Mouse (Mus musculus) cortical plate, adult 2 months (tissue): ENCODE measurements at regions not wholly inside any gene's neighbourhood (a gene's known extent, or its start where the extent isn't known, plus 50 kb on each side); places are given as distances from the start of the nearest gene placed in this dataset.

Source experiments
- H3K27ac ChIP-seq: fragments of 200-500 bp; 2 replicates; pipeline ENCODE4 v1.5.1; 2012; ENCODE audit warnings: low read length, control low read depth, inconsistent platforms; ENCODE audit not compliant: insufficient read depth
- H3K4me1 ChIP-seq: fragments of 200-500 bp; 2 replicates; pipeline ENCODE4 v1.6.1; 2011; ENCODE audit warnings: low read length; ENCODE audit not compliant: control insufficient read depth, insufficient read depth
- H3K4me3 ChIP-seq: fragments of 200-500 bp; 2 replicates; pipeline ENCODE4 v1.5.1; 2011; ENCODE audit warnings: mild to moderate bottlenecking, low read length, control low read depth; ENCODE audit not compliant: insufficient read depth
- CTCF ChIP-seq: fragments of 200-500 bp; IDR thresholded peaks from 2 replicates; pipeline ENCODE4 v1.5.1; 2011; ENCODE audit warnings: mild to moderate bottlenecking, control low read depth, low read length; ENCODE audit not compliant: insufficient read depth; ENCODE audit errors: extremely low read depth
- POLR2A ChIP-seq: fragments of 200-500 bp; IDR thresholded peaks from 2 replicates; pipeline ENCODE4 v1.6.1; 2011; ENCODE audit warnings: mild to moderate bottlenecking, low read length, control low read depth; ENCODE audit not compliant: insufficient read depth; ENCODE audit errors: extremely low read depth

DNA sequence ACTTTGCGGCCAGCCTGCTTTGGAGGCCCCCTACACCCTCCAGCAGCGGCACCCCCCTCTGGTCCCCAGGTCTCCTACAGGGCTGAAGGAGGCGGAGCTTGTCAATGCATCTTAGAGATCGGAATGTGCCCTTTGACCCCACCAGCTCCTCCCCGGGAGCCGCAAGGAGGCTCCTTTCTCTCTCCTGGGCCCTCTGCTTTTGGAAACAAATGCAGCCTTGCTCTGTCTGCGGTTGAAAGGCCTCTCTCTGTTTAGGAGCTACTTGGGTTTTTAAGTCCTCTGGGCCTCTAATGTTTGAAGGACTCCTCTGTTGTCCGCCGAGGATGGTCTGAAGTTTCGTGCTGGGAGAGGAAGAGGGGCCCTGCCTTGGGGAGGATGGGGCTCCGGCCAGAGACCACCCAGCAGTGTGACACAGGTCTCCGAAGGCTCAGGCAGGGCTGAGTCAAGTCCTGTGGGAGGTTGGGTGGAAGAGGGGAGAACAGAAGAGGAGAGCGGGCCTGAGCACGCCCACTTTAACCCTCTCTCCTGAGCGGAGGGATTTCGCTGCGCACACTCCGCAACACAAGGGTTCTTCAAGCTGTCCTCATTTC, 102.1 kb upstream of the Gm26897 start:
- TF ChIP-seq POLR2A, result no peak
- TF ChIP-seq CTCF, result no peak
- no peaks in the 10 kb centered on the region for H3K4me1 ChIP-seq
- no peak overlapping the region for H3K4me3 ChIP-seq
- no peak overlapping the region for H3K27ac ChIP-seq

GRCm38 (mm10) chr5:111635092-111635491, 98.6 kb upstream of the Gm26897 start:
- H3K27ac ChIP-seq, result no peak overlapping the region
- no peak overlapping the region for H3K4me3 ChIP-seq
- TF ChIP-seq CTCF (no peak), POLR2A (no peak)
- peaks cover 1% of the 10 kb centered on the region; the same call in 1 of the 2 replicates for H3K4me1 ChIP-seq

DNA sequence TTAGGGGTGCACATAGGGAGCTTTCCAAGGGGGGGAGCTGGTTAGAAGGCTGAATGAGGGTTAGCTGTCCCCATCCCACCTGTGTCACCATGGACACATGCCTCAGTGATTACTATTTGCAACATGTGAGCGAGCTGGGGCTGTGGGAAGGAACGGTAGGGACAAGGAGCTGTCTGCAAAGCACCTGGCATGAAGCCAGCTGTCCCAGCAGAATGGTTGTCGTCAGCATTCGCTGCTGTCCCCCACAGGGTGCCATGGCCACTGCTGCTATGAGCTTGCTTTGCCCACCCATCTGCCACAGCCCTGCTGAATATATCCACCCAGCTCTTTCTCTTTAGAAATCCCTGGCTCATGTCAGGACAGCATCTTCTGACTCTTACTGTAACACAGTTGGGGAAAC, 96.8 kb upstream of the Gm26897 start:
- TF ChIP-seq CTCF (no peak), POLR2A (no peak)

DNA sequence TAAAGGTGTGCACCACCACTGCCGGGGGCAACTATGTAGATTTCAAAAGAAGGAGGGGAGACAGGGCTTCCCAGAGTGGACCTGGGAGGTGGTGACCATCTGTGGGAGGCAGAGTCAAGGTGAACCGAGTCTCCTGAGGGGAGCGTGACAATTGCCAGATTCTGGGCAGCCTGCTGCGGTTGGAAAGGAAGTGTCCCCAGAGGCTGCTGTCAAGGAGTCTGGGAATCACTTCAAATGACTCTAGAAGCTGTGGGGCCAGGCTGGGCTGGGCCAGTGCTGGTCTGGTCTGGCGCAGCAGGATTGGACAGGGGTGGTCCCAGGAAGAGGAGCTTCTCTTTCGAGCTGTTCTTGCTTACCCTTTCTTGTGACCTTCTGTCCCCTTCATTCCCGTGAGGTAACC, 95.4 kb upstream of the Gm26897 start:
- TF ChIP-seq POLR2A (no peak), CTCF (no peak)
- H3K27ac ChIP-seq, result no peak overlapping the region
- H3K4me3 ChIP-seq, result no peak overlapping the region
- peaks cover 1% of the 10 kb centered on the region; the same call in 1 of the 2 replicates for H3K4me1 ChIP-seq

More for the DNA sequence above, 96.8 kb upstream of the Gm26897 start:
- H3K4me3 ChIP-seq, result no peak overlapping the region
- no peak overlapping the region for H3K27ac ChIP-seq
- peaks cover 1% of the 10 kb centered on the region; the same call in 1 of the 2 replicates for H3K4me1 ChIP-seq

- H3K4me3 ChIP-seq, result no peak overlapping the region
- peaks cover 1% of the 10 kb centered on the region; the same call in 1 of the 2 replicates for H3K4me1 ChIP-seq
- no peak for TF ChIP-seq CTCF
- TF ChIP-seq POLR2A, result no peak
- H3K27ac ChIP-seq, result no peak overlapping the region
Measured at GRCm38 (mm10) chr5:111639476-111640287, 94.0 kb upstream of the Gm26897 start.

DNA sequence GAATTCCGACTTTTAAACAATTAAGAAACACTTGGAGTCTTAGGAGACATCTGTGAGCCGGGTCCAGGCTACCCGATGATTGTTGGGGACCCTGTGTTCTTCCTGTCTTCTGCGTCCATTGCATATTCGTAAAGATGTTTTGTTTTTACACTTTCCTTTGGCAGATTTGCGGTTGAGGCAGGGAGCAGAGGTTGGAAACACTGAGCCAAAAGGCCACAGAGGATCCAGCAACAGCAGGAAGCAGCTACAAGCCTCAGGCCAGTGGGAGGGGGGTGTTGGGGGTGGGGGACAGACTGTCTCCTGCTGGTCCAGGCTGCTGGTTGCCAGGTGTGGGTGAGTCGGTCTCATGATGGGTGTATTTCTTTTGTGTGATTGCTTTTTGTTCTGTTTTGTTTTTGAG, 92.7 kb upstream of the Gm26897 start:
- H3K27ac ChIP-seq, result no peak overlapping the region
- H3K4me1 ChIP-seq, result peaks cover 1% of the 10 kb centered on the region; the same call in 1 of the 2 replicates
- no peak overlapping the region for H3K4me3 ChIP-seq
- no peak for TF ChIP-seq POLR2A
- no peak for TF ChIP-seq CTCF

DNA sequence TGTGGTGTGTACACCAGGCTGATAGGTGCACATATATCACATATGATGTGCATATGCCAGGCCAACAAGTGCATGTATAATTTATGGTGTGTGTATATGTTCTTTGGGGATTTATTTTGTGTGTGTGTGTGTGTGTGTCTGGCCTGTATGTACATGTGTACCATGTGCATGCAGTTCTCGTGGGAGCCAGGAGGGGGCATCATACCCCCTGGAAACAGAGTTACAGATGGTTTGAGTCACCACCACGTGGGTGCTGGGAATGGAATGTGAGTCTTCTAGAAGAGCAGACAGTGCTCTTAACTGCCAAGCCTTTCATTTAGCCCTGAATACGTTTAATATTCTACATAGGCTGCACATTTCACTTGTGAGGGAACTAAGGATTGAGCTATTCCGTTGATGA, 92.0 kb upstream of the Gm26897 start:
- Histone ChIP-seq H3K4me3 (no peak overlapping the region), H3K27ac (no peak overlapping the region), H3K4me1 (peaks cover 1% of the 10 kb centered on the region; the same call in 1 of the 2 replicates)
- TF ChIP-seq CTCF, result no peak
- no peak for TF ChIP-seq POLR2A

- H3K27ac ChIP-seq, result no peak overlapping the region
- TF ChIP-seq POLR2A, result no peak
- TF ChIP-seq CTCF, result no peak
Measured at GRCm38 (mm10) chr5:111644142-111644541, 89.6 kb upstream of the Gm26897 start.

DNA sequence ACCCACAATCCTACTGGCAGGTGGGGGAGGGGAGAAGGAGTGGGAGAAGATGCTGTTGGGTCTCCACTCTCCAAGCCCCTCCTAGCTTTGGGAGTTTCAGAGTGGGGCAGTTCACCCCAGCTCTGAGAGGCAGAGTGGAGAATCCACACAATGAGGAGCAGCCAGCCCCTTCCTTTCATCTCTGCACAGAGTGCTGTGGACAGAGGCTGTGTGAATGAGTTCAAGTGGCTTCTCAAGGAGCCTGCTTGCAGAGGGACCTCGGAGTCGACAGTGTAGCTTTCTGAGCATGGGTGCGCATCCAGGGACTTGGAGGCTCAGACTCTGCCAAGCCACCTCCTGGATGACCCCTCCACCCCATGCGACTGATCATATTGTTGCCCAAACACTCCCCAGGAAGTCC, 88.9 kb upstream of the Gm26897 start:
- Histone ChIP-seq H3K4me3 (no peak overlapping the region), H3K27ac (no peak overlapping the region)
- TF ChIP-seq CTCF, result no peak
- TF ChIP-seq POLR2A, result no peak

More at GRCm38 (mm10) chr5:111644142-111644541, 89.6 kb upstream of the Gm26897 start:
- peaks cover 6% of the 10 kb centered on the region for H3K4me1 ChIP-seq
- no peak overlapping the region for H3K4me3 ChIP-seq

GRCm38 (mm10) chr5:111647686-111648200, 86.0 kb upstream of the Gm26897 start:
- H3K27ac ChIP-seq, result no peak overlapping the region
- peaks cover 5% of the 10 kb centered on the region for H3K4me1 ChIP-seq
- no peak overlapping the region for H3K4me3 ChIP-seq
- TF ChIP-seq CTCF, result no peak
- TF ChIP-seq POLR2A, result no peak

More for the DNA sequence above, 88.9 kb upstream of the Gm26897 start:
- peaks cover 5% of the 10 kb centered on the region for H3K4me1 ChIP-seq
